Mouse (Mus musculus) thymus, adult 2 months (tissue): ENCODE data around the gene Chmp6. TPM values are rescaled to one million over a fixed set of nuclear protein-coding genes. Genes with fewer than 3 reads are reported as not detected.
A peak's percentile ranks its signal among the peaks of the same experiment; 100 is the strongest.

ENCODE experiments used
- DNase-seq: peaks from one replicate; pipeline ENCODE4 v3.0.0; 2021
- H3K27ac ChIP-seq: fragments of 200-500 bp; 2 replicates; pipeline ENCODE4 v1.5.1; 2012; ENCODE audit warnings: low read length, control low read depth; ENCODE audit not compliant: control insufficient read depth, insufficient read depth
- H3K27me3 ChIP-seq: fragments of 200-500 bp; 2 replicates; pipeline ENCODE4 v1.6.1; 2012; ENCODE audit warnings: mild to moderate bottlenecking, low read length, moderate library complexity, mixed read lengths; ENCODE audit not compliant: control insufficient read depth, insufficient read depth
- H3K36me3 ChIP-seq: fragments of 200-500 bp; 2 replicates; pipeline ENCODE4 v1.6.1; 2012; ENCODE audit warnings: mild to moderate bottlenecking, low read length, moderate library complexity; ENCODE audit not compliant: control insufficient read depth, insufficient read depth
- H3K4me1 ChIP-seq: fragments of 200-500 bp; replicated peaks from 2 replicates; pipeline ENCODE4 v1.6.1; 2012; ENCODE audit warnings: low read length; ENCODE audit not compliant: control insufficient read depth, insufficient read depth
- H3K4me3 ChIP-seq: fragments of 200-500 bp; 2 replicates; pipeline ENCODE4 v1.5.1; 2012; ENCODE audit warnings: mild to moderate bottlenecking, low read length, control low read depth, moderate library complexity; ENCODE audit not compliant: control insufficient read depth, insufficient read depth
- CTCF ChIP-seq: fragments of 200-500 bp; IDR thresholded peaks from 2 replicates; pipeline ENCODE4 v1.5.1; 2012; ENCODE audit warnings: mild to moderate bottlenecking, control low read depth, low read length, moderate library complexity, borderline replicate concordance; ENCODE audit not compliant: control insufficient read depth, poor library complexity, insufficient read depth; ENCODE audit errors: extremely low read depth
- POLR2A ChIP-seq: fragments of 200-500 bp; IDR thresholded peaks from 2 replicates; pipeline ENCODE4 v1.6.1; 2012; ENCODE audit warnings: mild to moderate bottlenecking, low read length, control low read depth, moderate library complexity; ENCODE audit not compliant: control insufficient read depth, poor library complexity, insufficient read depth; ENCODE audit errors: extremely low read depth
- WGBS: fragments of 180-500 bp; shearing (Covaris S2); methylation state at CpG from one replicate; pipeline ENCODE4 v1.1.7; 2018; 5-methylcytosine and 5-hydroxymethylcytosine counted together
- polyA plus RNA-seq: library from polyadenylated mRNA; depleted of rRNA; stranded (reverse); fragments of >200 nt; gene quantifications from 2 replicates; pipeline ENCODE4 v1.2.3, GENCODE M21; 2012

The Chmp6 gene
- polyA plus RNA-seq, 1 experiment = 59.2 TPM

- no peak overlapping the region for H3K27ac ChIP-seq
Observed at GRCm38 (mm10) chr11:119933819-119934583, 20.8 kb downstream of the Chmp6 start.

GRCm38 (mm10) chr11:119934773-119935172, 21.5 kb downstream of the Chmp6 start:
- no peak overlapping the region for H3K27ac ChIP-seq
- H3K4me1 ChIP-seq = peaks cover 67% of the 10 kb centered on the region
- TF ChIP-seq POLR2A (no peak), CTCF (no peak)
- H3K27me3 ChIP-seq = no peaks in the 10 kb centered on the region
- WGBS = 73% methylated on average over 8 of the region's 8 CpGs
- no peaks in the 10 kb centered on the region for H3K36me3 ChIP-seq
- no peak overlapping the region for H3K4me3 ChIP-seq
- no peak for DNase-seq

More at GRCm38 (mm10) chr11:119933819-119934583, 20.8 kb downstream of the Chmp6 start:
- peak; percentile 36 for DNase-seq
- TF ChIP-seq POLR2A (no peak), CTCF (no peak)
- Histone ChIP-seq H3K27me3 (no peaks in the 10 kb centered on the region), H3K4me1 (peaks cover 64% of the 10 kb centered on the region), H3K4me3 (no peak overlapping the region), H3K36me3 (no peaks in the 10 kb centered on the region)
- 15% methylated on average over 8 of the region's 8 CpGs for WGBS

GRCm38 (mm10) chr11:119935457-119935856, 22.2 kb downstream of the Chmp6 start:
- no peaks in the 10 kb centered on the region for H3K36me3 ChIP-seq
- DNase-seq = peak; percentile 83
- H3K4me1 ChIP-seq = peaks cover 60% of the 10 kb centered on the region
- H3K4me3 ChIP-seq = no peak overlapping the region
- no peak overlapping the region for H3K27ac ChIP-seq
- TF ChIP-seq CTCF = peak; percentile 86
- no peak for TF ChIP-seq POLR2A
- 81% methylated on average over 6 of the region's 6 CpGs for WGBS
- H3K27me3 ChIP-seq = no peaks in the 10 kb centered on the region

GRCm38 (mm10) chr11:119936456-119936855, 23.2 kb downstream of the Chmp6 start:
- Histone ChIP-seq H3K27ac (no peak overlapping the region), H3K4me1 (peaks cover 62% of the 10 kb centered on the region), H3K27me3 (no peaks in the 10 kb centered on the region), H3K4me3 (no peak overlapping the region), H3K36me3 (no peaks in the 10 kb centered on the region)
- 77% methylated on average over 2 of the region's 2 CpGs for WGBS
- DNase-seq = no peak
- TF ChIP-seq POLR2A (no peak), CTCF (no peak)

- no peak for TF ChIP-seq POLR2A
- no peak for TF ChIP-seq CTCF
- no peak for DNase-seq
- Histone ChIP-seq H3K27me3 (no peaks in the 10 kb centered on the region), H3K4me3 (no peak overlapping the region), H3K36me3 (no peaks in the 10 kb centered on the region), H3K4me1 (peaks cover 62% of the 10 kb centered on the region), H3K27ac (no peak overlapping the region)
- 79% methylated on average over 12 of the region's 12 CpGs for WGBS
Observed at GRCm38 (mm10) chr11:119937216-119937615, 24.0 kb downstream of the Chmp6 start.

- peaks cover 57% of the 10 kb centered on the region for H3K4me1 ChIP-seq
- H3K4me3 ChIP-seq = no peak overlapping the region
- no peak overlapping the region for H3K27ac ChIP-seq
- H3K27me3 ChIP-seq = no peaks in the 10 kb centered on the region
- DNase-seq = no peak
- TF ChIP-seq CTCF (no peak), POLR2A (no peak)
- 32% methylated on average over 19 of the region's 19 CpGs for WGBS
- H3K36me3 ChIP-seq = no peaks in the 10 kb centered on the region
Observed at GRCm38 (mm10) chr11:119937772-119938502, 24.7 kb downstream of the Chmp6 start.
